Mouse (Mus musculus): Measurements from ENCODE around the gene Spin4. TPM values are rescaled to one million over a fixed set of nuclear protein-coding genes. Genes with fewer than 3 reads are reported as not detected.

Gene Spin4
- polyA plus RNA-seq, 1 experiment from 2014 or later, result 4.9 TPM

DNA sequence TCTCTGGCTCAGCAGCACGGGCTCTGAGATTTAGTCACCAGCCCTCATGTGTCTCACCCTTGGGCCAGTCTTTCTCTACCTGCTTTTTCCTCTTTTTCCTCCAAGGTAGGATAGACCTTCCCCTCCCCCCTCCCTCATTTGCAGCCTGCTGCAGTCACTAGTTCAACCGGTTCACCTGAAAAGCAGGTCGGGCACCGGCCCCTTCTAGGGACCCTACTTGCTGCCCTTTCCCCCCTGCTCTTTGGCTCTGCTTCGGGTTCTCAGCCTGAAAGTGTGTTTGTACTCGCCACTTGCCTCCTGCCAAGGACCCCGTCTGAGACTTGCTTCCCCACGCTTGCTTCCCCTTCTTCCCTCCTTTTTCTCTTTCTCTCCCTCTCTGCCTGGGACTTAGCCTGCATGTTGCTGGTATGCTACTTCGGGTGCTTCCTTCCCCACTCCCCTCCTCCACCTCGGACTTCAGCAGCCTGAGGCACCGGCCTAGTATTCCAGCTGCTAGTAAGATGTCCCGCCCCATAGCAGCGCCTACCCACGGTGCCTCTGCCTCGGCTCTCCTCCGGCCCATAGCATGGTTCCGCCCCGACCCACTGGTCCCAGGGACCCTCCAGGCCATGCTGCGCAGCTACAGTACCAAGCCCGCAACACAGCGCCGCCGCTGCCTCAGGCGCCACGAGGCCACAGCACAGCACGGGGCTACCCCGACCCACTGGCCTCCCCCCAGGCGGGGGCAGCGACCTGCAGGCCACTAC is 36.2 kb downstream of the Spin4 start:
- H3K4me3 ChIP-seq (ENCODE audit: control insufficient read depth in 1 of 2, insufficient read depth in 1 of 2, low read depth in 1 of 2, low read length in 2 of 2), result peak overlapping the region; percentile 38 to 53
- peaks cover 3 to 4% of the 10 kb centered on the region in 2 experiments; a peak in 1 of 4 replicates for H3K4me1 ChIP-seq (ENCODE audit: control insufficient read depth in 2 of 2, insufficient read depth in 2 of 2, low read length in 2 of 2)
- H3K27ac ChIP-seq (replicated peaks in 1 of 2; ENCODE audit: control insufficient read depth in 1 of 2, insufficient read depth in 1 of 2, low read depth in 2 of 2, low read length in 2 of 2), result no peak overlapping the region
- H3K36me3 ChIP-seq (ENCODE audit: control insufficient read depth, insufficient read depth, low read length), result no peaks in the 10 kb centered on the region
- peak overlapping the region; percentile 69 for H3K9ac ChIP-seq (ENCODE audit: low read length)
- 15% methylated on average over 29 of the region's 29 CpGs for WGBS
- H3K9me3 ChIP-seq (ENCODE audit: control insufficient read depth, low read length), result no peaks in the 10 kb centered on the region
- H3K4me2 ChIP-seq (ENCODE audit: low read length), result peak overlapping the region; percentile 67
- H3K27me3 ChIP-seq (ENCODE audit: control insufficient read depth, insufficient read depth, low read length), result no peaks in the 10 kb centered on the region
- ATAC-seq (ENCODE audit: insufficient number of reproducible peaks, insufficient read depth, low FRiP score, low read depth), result 0 out of 2 replicates have a peak, but pooled peaks have one; percentile 61

Other genes with a start within 250 kb of the Spin4 start
- gene Arhgef9, start 170.2 kb upstream of the Spin4 start, polyA plus RNA-seq (2014; fragmentation: Nextera tagmentation; extraction: Ambion mirVana), result 11.3 and 12.2 TPM in 2 replicates